Mouse (Mus musculus) heart, postnatal 10 days (tissue): Measurements from ENCODE around the gene Krtap19-3. TPM values are rescaled to one million over a fixed set of nuclear protein-coding genes. Genes with fewer than 3 reads are reported as not detected.

Experiments used
- DNase-seq, 2 experiments: peaks; one replicate each; pipeline ENCODE4 v3.0.0; 2021
- intact Hi-C: fragments of 180-260 bp; cut with DNase I; formaldehyde crosslinking; loops from one replicate; pipeline ENCODE4 v1.15.1; 2025
- total RNA-seq, 2 experiments: library from RNA; stranded (reverse); gene quantifications; 2 replicates each; pipeline ENCODE4 v1.2.3; 2021

Krtap19-3 gene
- not detected for total RNA-seq

DNA sequence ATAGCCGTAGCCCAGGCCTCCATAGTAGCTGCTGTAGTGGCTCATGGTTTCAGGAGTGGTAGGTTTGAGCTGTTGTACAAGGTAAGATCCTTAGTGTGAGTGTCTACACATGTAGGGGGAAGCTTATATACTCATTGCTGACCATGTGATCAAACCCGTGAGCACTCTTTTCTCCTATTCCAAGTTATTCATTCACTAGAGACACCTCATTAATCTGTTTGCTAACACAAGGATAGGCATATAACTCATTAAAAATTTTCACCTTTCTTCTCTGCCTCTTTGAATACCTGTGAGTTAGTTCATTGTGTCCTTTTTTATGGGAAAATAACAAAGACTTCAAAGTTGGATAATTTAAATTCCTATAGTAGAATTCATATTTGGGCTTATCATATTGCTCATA is at the start of gene Krtap19-3:
Gene Krtap19-3, minus strand, starts transcription at position 101 of the 400 bp plus-strand sequence.
- intact Hi-C loops, result no loop called here
- no peak for DNase-seq

- DNase-seq, result no peak
- intact Hi-C loops, result no loop called here
Observed at GRCm38 (mm10) chr16:88896357-88896756, 18.5 kb upstream of the Krtap19-3 start, which contains the start of gene Krtap19-5. Krtap19-5 (minus strand) TSS chr16:88896457.

DNA sequence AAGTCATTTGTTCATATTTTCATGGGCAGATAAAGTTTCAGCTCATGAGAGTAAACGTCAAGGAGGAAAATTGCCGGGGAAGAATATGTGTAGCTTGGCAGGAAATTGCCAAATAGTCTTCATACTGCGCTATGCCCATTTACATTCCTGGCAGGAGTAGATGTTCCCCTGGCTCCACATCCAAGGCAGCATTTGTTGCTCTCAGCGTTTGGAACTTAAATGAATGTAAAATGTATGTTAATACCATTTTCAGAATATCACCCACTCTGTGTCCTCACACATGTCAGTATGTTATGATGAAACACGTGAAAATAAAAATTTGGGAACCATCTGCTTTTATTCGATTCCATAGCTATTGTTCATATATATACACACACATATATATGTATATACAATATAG is 9.0 kb upstream of the Krtap19-3 start:
- intact Hi-C loops, result no loop called here
- no peak for DNase-seq

DNA sequence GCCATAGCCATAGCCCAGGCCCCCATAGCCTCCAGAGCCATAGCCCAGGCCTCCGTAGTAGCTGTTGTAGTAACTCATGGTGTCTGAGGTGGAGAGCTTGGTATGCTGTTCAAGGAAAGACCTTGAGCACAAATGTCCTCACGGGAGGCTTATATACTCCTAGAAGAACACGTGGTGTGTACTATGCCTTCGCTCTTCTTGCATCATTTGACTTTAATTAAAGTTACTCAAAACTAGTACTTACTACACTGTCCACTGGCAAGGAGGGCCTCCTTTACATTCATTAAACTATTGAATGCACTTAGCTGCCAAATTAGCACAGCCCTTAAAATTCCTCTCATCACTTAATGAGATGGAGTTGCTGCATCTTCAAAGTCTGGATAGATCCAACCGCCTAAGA is 7.2 kb upstream of the Krtap19-3 start, which contains the start of gene Krtap19-4:
Gene Krtap19-4, minus strand, starts transcription at position 101 of the 400 bp plus-strand sequence.
- intact Hi-C loops, result no loop called here
- DNase-seq, result no peak

- no peak for DNase-seq
- intact Hi-C loops, result no loop called here
Observed at GRCm38 (mm10) chr16:88874169-88874568, 3.7 kb downstream of the Krtap19-3 start, which contains the start of gene Krtap19-2. Krtap19-2 (minus strand) TSS chr16:88874269.

GRCm38 (mm10) chr16:88869311-88869710 is 8.5 kb downstream of the Krtap19-3 start, which contains the start of gene Krtap19-1:
Krtap19-1 (minus strand) TSS chr16:88869411.
- no peak for DNase-seq
- intact Hi-C loops, result no loop called here

- no peak for DNase-seq
Observed at GRCm38 (mm10) chr16:88864887-88865407, 12.9 kb downstream of the Krtap19-3 start.

GRCm38 (mm10) chr16:88851450-88851849 is 26.4 kb downstream of the Krtap19-3 start:
- intact Hi-C loops, result no loop called here

More at GRCm38 (mm10) chr16:88864887-88865407, 12.9 kb downstream of the Krtap19-3 start:
- intact Hi-C loops, result no loop called here

DNA sequence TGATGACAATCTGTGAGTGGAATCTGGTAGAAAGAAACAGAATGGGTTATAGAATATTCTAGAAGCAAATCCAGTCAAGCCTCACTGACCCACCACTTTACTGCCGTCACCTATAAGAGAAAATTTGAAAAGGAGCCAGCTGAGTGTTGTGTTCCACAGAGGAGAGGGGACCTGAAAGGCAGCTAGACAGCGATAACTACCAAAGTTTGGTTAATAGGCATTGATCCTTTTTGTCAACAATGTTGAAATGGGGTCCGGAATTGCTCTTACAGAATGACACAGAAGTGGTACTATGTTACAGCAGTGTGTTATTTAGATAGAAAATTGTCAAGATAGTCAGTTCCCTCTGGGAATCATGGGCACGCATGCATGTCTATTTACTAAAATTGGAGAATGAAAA is 29.3 kb downstream of the Krtap19-3 start:
- intact Hi-C loops, result no loop called here
- DNase-seq, result no peak

More at GRCm38 (mm10) chr16:88851450-88851849, 26.4 kb downstream of the Krtap19-3 start:
- DNase-seq, result peak; percentile 7 to 14

GRCm38 (mm10) chr16:88847363-88847762 is 30.5 kb downstream of the Krtap19-3 start:
- no peak for DNase-seq
- intact Hi-C loops, result no loop called here

Other genes with a start within 250 kb of the Krtap19-3 start
- not detected for gene Krtap26-1, start 230.2 kb downstream of the Krtap19-3 start, total RNA-seq
- gene Krtap27-1, start 206.4 kb downstream of the Krtap19-3 start, total RNA-seq, result not detected
- gene 2310061N02Rik, start 170.1 kb downstream of the Krtap19-3 start, total RNA-seq, result not detected
- gene Krtap13-1, start 149.2 kb downstream of the Krtap19-3 start, total RNA-seq, result not detected
- gene Krtap13, start 126.4 kb downstream of the Krtap19-3 start, total RNA-seq, result not detected
- not detected for gene 2310034C09Rik, start 119.2 kb downstream of the Krtap19-3 start, total RNA-seq
- gene 2310057N15Rik, start 103.8 kb downstream of the Krtap19-3 start, total RNA-seq, result not detected
- not detected for gene Gm5965, start 100.1 kb downstream of the Krtap19-3 start, total RNA-seq
- gene Gm20741, start 65.8 kb downstream of the Krtap19-3 start, total RNA-seq, result not detected
- not detected for gene Krtap15, start 57.8 kb downstream of the Krtap19-3 start, total RNA-seq
- gene Krtap14, start 51.9 kb downstream of the Krtap19-3 start, total RNA-seq, result not detected
- gene Krtap19-1, start 8.6 kb downstream of the Krtap19-3 start, total RNA-seq, result not detected
- gene Krtap19-2, start 3.8 kb downstream of the Krtap19-3 start, total RNA-seq, result not detected
- gene Krtap19-4, start 7.1 kb upstream of the Krtap19-3 start, total RNA-seq, result not detected
- gene Krtap19-5, start 18.4 kb upstream of the Krtap19-3 start, total RNA-seq, result not detected
- gene Krtap19-9b, start 54.2 kb upstream of the Krtap19-3 start, total RNA-seq, result not detected
- gene Krtap16-3, start 84.8 kb upstream of the Krtap19-3 start, total RNA-seq, result not detected
- not detected for gene Krtap22-2, start 132.7 kb upstream of the Krtap19-3 start, total RNA-seq
- gene Gm10229, start 137.2 kb upstream of the Krtap19-3 start, total RNA-seq, result not detected
- gene Krtap6-1, start 153.7 kb upstream of the Krtap19-3 start, total RNA-seq, result not detected
- not detected for gene Gm10228, start 163.4 kb upstream of the Krtap19-3 start, total RNA-seq
- gene Krtap6-5, start 169.8 kb upstream of the Krtap19-3 start, total RNA-seq, result not detected
- gene 1110025L11Rik, start 186.0 kb upstream of the Krtap19-3 start, total RNA-seq, result not detected
- not detected for gene Krtap6-3, start 206.0 kb upstream of the Krtap19-3 start, total RNA-seq